Mouse (Mus musculus) liver, embryonic 15.5 days (tissue): ENCODE results near the gene Ttc29. TPM values are rescaled to one million over a fixed set of nuclear protein-coding genes. Genes with fewer than 3 reads are reported as not detected.

Source experiments
- ATAC-seq: fragments of 200-750 bp; cut with Nextera tagmentation; 2 replicates; pipeline ENCODE4 v1.8.0; 2017; ENCODE audit warnings: moderate number of reproducible peaks, mild to moderate bottlenecking, moderate library complexity; ENCODE audit not compliant: insufficient read depth
- H3K27ac ChIP-seq: fragments of 300-500 bp; sonication (generic); replicated peaks from 2 replicates; pipeline ENCODE4 v1.5.1; 2015; ENCODE audit warnings: mild to moderate bottlenecking, inconsistent platforms
- H3K27me3 ChIP-seq: fragments of 300-500 bp; sonication (generic); 2 replicates; pipeline ENCODE4 v1.6.1; 2015; ENCODE audit warnings: mild to moderate bottlenecking, inconsistent platforms
- H3K36me3 ChIP-seq: fragments of 300-500 bp; sonication (generic); replicated peaks from 2 replicates; pipeline ENCODE4 v1.6.1; 2015; ENCODE audit warnings: moderate library complexity, mild to moderate bottlenecking, inconsistent platforms
- H3K4me1 ChIP-seq: fragments of 300-500 bp; sonication (generic); replicated peaks from 2 replicates; pipeline ENCODE4 v1.6.1; 2015; ENCODE audit warnings: inconsistent platforms
- H3K4me2 ChIP-seq: fragments of 300-500 bp; sonication (generic); 2 replicates; pipeline ENCODE4 v1.6.1; 2015; ENCODE audit warnings: moderate library complexity, mild to moderate bottlenecking, inconsistent platforms
- H3K4me3 ChIP-seq: fragments of 300-500 bp; sonication (generic); replicated peaks from 2 replicates; pipeline ENCODE4 v1.5.1; 2015; ENCODE audit warnings: mild to moderate bottlenecking, inconsistent platforms
- H3K9ac ChIP-seq: fragments of 300-500 bp; sonication (generic); 2 replicates; pipeline ENCODE4 v1.6.1; 2015; ENCODE audit warnings: moderate library complexity, mild to moderate bottlenecking, inconsistent platforms
- H3K9me3 ChIP-seq: fragments of 300-500 bp; sonication (generic); replicated peaks from 2 replicates; pipeline ENCODE4 v1.6.1; 2016; ENCODE audit warnings: inconsistent platforms
- WGBS: fragments of 180-500 bp; shearing (Covaris S2); methylation state at CpG from one replicate; pipeline ENCODE4 v1.1.7; 2015; ENCODE audit warnings: mixed read lengths; ENCODE audit not compliant: insufficient replicate concordance; 5-methylcytosine and 5-hydroxymethylcytosine counted together
- polyA plus RNA-seq: library from polyadenylated mRNA; unstranded; fragments of >200 nt; fragmentation: Nextera tagmentation; extraction: Ambion mirVana; gene quantifications from 2 replicates; pipeline ENCODE4 v1.2.1, GENCODE M21; 2015

Ttc29 gene
- polyA plus RNA-seq, 1 experiment from 2014 or later: not detected

DNA sequence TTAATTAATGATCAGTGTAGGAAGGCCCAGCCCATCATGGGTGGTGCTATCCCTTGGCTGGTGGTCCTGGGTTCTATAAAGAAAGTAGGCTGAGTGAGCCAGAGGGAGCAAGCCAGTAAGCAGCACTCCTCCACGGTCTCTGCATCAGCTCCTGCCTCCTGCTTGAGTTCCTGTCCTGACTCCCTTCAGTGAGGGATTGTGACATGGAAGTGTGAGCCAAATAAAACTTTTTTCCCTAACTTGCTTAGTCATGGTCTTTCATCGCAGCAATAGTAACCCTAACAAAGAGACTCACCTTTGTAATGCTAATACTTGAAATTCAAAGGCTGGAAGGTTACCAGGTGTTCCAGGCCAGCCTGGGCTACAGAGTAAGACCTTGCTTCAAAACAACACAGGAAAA, 71.7 kb downstream of the Ttc29 start:
- ATAC-seq: no peak
- H3K27ac ChIP-seq: no peak overlapping the region
- H3K27me3 ChIP-seq: no peaks in the 10 kb centered on the region
- H3K4me1 ChIP-seq: no peaks in the 10 kb centered on the region
- H3K4me3 ChIP-seq: no peak overlapping the region
- H3K4me2 ChIP-seq: no peak overlapping the region
- WGBS: 50% methylated on average over 2 of the region's 2 CpGs
- no peaks in the 10 kb centered on the region for H3K9me3 ChIP-seq
- no peak overlapping the region for H3K9ac ChIP-seq
- no peaks in the 10 kb centered on the region for H3K36me3 ChIP-seq

DNA sequence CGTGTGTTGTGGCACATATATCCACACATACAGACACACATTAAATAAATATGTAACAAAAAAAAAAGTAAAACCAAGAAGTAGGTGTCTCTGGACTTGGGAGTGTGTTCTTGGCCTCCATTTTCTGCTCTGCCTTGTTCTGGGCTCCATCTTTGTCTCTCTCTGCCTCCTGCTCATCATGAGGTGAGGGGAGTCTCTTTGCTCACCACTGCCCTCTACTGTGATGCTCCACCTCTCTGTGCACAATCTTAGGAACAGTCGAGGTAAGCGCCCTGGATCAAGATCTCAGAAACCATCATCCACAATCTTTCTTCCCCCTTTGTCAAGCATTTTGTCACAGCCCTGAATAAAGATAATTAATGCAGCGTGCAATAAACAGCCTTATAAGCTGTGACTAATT, 72.3 kb downstream of the Ttc29 start:
- H3K4me2 ChIP-seq: no peak overlapping the region
- WGBS: 57% methylated on average over 4 of the region's 4 CpGs
- no peaks in the 10 kb centered on the region for H3K9me3 ChIP-seq
- no peaks in the 10 kb centered on the region for H3K36me3 ChIP-seq
- no peaks in the 10 kb centered on the region for H3K4me1 ChIP-seq
- H3K4me3 ChIP-seq: no peak overlapping the region
- H3K9ac ChIP-seq: no peak overlapping the region
- H3K27me3 ChIP-seq: no peaks in the 10 kb centered on the region
- H3K27ac ChIP-seq: no peak overlapping the region
- ATAC-seq: no peak

- Histone ChIP-seq H3K27ac (no peak overlapping the region), H3K4me1 (no peaks in the 10 kb centered on the region), H3K9ac (no peak overlapping the region), H3K4me3 (no peak overlapping the region), H3K36me3 (no peaks in the 10 kb centered on the region), H3K4me2 (no peak overlapping the region), H3K9me3 (no peaks in the 10 kb centered on the region), H3K27me3 (no peaks in the 10 kb centered on the region)
- ATAC-seq: no peak
- 41% methylated on average over 10 of the region's 10 CpGs for WGBS
Observed at GRCm38 (mm10) chr8:78289374-78289971, 76.4 kb downstream of the Ttc29 start.

DNA sequence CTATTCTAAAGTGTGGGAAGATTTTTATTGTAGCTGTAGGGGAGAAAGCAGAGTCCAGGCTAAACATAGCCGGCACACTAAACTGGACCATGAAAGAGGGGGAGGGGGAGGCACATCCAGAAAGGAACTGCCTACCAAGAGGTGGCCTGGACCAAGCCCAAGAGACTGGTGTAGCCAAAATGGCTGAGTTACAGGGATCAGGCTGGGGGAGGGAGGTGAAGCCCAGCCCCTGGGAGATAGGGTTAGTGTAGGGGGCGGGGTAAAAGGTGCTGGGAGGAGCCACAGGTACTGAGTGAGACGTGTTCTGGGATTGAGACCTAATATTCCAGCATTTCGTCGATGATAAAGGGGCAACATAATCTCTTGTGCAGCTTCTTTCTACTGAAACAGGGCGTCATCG, 77.2 kb downstream of the Ttc29 start:
- Histone ChIP-seq H3K36me3 (no peaks in the 10 kb centered on the region), H3K4me3 (no peak overlapping the region), H3K9ac (no peak overlapping the region), H3K27ac (no peak overlapping the region), H3K4me2 (no peak overlapping the region), H3K4me1 (no peaks in the 10 kb centered on the region), H3K9me3 (no peaks in the 10 kb centered on the region), H3K27me3 (no peaks in the 10 kb centered on the region)
- no peak for ATAC-seq
- WGBS: 57% methylated on average over 7 of the region's 7 CpGs

GRCm38 (mm10) chr8:78295494-78295893, 82.4 kb downstream of the Ttc29 start:
- Histone ChIP-seq H3K27ac (no peak overlapping the region), H3K27me3 (no peaks in the 10 kb centered on the region), H3K4me1 (no peaks in the 10 kb centered on the region), H3K4me2 (no peak overlapping the region), H3K36me3 (no peaks in the 10 kb centered on the region), H3K9ac (no peak overlapping the region), H3K9me3 (no peaks in the 10 kb centered on the region), H3K4me3 (no peak overlapping the region)
- no peak for ATAC-seq
- 50% methylated on average over 5 of the region's 5 CpGs for WGBS

GRCm38 (mm10) chr8:78303579-78303978, 90.5 kb downstream of the Ttc29 start:
- no peak overlapping the region for H3K4me3 ChIP-seq
- whole genome bisulfite sequencing: 50% methylated on average over 7 of the region's 7 CpGs
- H3K4me1 ChIP-seq: no peaks in the 10 kb centered on the region
- H3K9ac ChIP-seq: no peak overlapping the region
- H3K27me3 ChIP-seq: no peaks in the 10 kb centered on the region
- no peaks in the 10 kb centered on the region for H3K9me3 ChIP-seq
- no peaks in the 10 kb centered on the region for H3K36me3 ChIP-seq
- H3K4me2 ChIP-seq: no peak overlapping the region
- H3K27ac ChIP-seq: no peak overlapping the region
- ATAC-seq: no peak

- no peak overlapping the region for H3K27ac ChIP-seq
- H3K9ac ChIP-seq: no peak overlapping the region
- no peak overlapping the region for H3K4me3 ChIP-seq
- H3K36me3 ChIP-seq: no peaks in the 10 kb centered on the region
- no peaks in the 10 kb centered on the region for H3K27me3 ChIP-seq
- no peaks in the 10 kb centered on the region for H3K4me1 ChIP-seq
- H3K4me2 ChIP-seq: no peak overlapping the region
- WGBS: 50% methylated on average over 10 of the region's 10 CpGs
- no peak for ATAC-seq
- no peaks in the 10 kb centered on the region for H3K9me3 ChIP-seq
Observed at GRCm38 (mm10) chr8:78306604-78307003, 93.5 kb downstream of the Ttc29 start.

- H3K4me1 ChIP-seq: no peaks in the 10 kb centered on the region
- no peak overlapping the region for H3K4me2 ChIP-seq
- WGBS: 38% methylated on average over 4 of the region's 4 CpGs
- H3K27me3 ChIP-seq: no peaks in the 10 kb centered on the region
- no peak overlapping the region for H3K4me3 ChIP-seq
- ATAC-seq: no peak
- no peaks in the 10 kb centered on the region for H3K9me3 ChIP-seq
- H3K36me3 ChIP-seq: no peaks in the 10 kb centered on the region
- no peak overlapping the region for H3K9ac ChIP-seq
- no peak overlapping the region for H3K27ac ChIP-seq
Observed at GRCm38 (mm10) chr8:78307131-78307530, 94.0 kb downstream of the Ttc29 start.

- WGBS: 53% methylated on average over 6 of the region's 6 CpGs
- H3K4me1 ChIP-seq: no peaks in the 10 kb centered on the region
- no peak overlapping the region for H3K9ac ChIP-seq
- H3K9me3 ChIP-seq: no peaks in the 10 kb centered on the region
- no peaks in the 10 kb centered on the region for H3K36me3 ChIP-seq
- no peaks in the 10 kb centered on the region for H3K27me3 ChIP-seq
- no peak overlapping the region for H3K4me2 ChIP-seq
- no peak overlapping the region for H3K4me3 ChIP-seq
- no peak overlapping the region for H3K27ac ChIP-seq
- no peak for ATAC-seq
Observed at GRCm38 (mm10) chr8:78309539-78309938, 96.4 kb downstream of the Ttc29 start.

DNA sequence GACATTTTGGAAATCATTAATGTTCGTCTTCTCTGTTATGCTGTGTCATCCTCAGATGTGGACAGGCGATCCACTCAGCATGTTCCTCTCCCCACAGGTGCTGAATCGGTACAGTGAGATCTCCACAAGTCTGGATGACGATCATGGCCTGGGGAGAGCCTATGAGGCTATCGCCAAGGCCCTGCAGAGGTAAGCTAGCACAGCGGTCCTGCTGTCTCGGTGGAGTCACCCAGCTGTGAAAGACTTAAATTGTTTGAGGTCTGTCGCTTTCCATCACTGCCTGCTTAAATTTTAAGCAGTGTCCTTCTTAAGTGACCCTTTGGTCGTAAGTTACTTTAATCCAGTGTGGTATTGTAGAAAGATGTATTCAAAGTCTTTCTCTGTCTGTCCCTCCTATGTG, 102.5 kb downstream of the Ttc29 start:
- Histone ChIP-seq H3K27ac (no peak overlapping the region), H3K27me3 (no peaks in the 10 kb centered on the region), H3K36me3 (no peaks in the 10 kb centered on the region), H3K4me3 (no peak overlapping the region), H3K4me1 (no peaks in the 10 kb centered on the region), H3K9me3 (no peaks in the 10 kb centered on the region), H3K9ac (no peak overlapping the region), H3K4me2 (no peak overlapping the region)
- WGBS: 59% methylated on average over 9 of the region's 9 CpGs
- no peak for ATAC-seq

GRCm38 (mm10) chr8:78317666-78318065, 104.6 kb downstream of the Ttc29 start:
- Histone ChIP-seq H3K27ac (no peak overlapping the region), H3K36me3 (no peaks in the 10 kb centered on the region), H3K4me1 (no peaks in the 10 kb centered on the region), H3K9me3 (no peaks in the 10 kb centered on the region), H3K4me2 (no peak overlapping the region), H3K9ac (no peak overlapping the region), H3K4me3 (no peak overlapping the region), H3K27me3 (no peaks in the 10 kb centered on the region)
- 52% methylated on average over 2 of the region's 2 CpGs for WGBS
- ATAC-seq: no peak

DNA sequence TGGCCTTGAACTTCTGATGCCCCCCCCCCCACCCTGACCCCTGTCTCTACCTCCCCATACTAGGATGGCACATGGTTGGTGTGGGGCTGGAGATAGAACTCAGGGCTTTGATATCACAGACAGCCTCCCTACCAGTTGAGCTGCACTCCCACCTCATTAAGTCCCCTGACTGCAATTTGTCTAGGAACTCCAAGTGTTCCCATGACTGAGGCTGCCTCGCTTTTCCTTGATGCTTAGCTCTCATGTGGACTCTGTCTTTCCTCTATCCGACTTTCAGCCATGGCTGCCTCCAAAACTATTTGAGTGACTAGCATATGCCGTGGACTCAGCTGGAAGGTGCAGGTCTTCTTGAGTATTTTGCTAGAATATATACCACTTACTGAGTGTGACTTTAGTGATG, 110.3 kb downstream of the Ttc29 start:
- Histone ChIP-seq H3K4me1 (no peaks in the 10 kb centered on the region), H3K4me2 (no peak overlapping the region), H3K9ac (no peak overlapping the region), H3K27me3 (no peaks in the 10 kb centered on the region), H3K36me3 (no peaks in the 10 kb centered on the region), H3K27ac (no peak overlapping the region), H3K4me3 (no peak overlapping the region), H3K9me3 (no peaks in the 10 kb centered on the region)
- no peak for ATAC-seq
- 61% methylated on average over 3 of the region's 3 CpGs for WGBS
